Mouse (Mus musculus) CH12.LX (cell line): ENCODE data around the gene Hsd17b14.

Experiments used
- CTCF ChIP-seq, 2 experiments: IDR thresholded peaks in 1 of 2; conservative IDR thresholded peaks in 1 of 2; 2 replicates each; pipeline ENCODE4 v1.5.1; 2011 to 2012; ENCODE audit warnings: low read depth in 2 of 2, low read length in 2 of 2, improper control_type of control experiment in 1 of 2, inconsistent platforms in 1 of 2, mild to moderate bottlenecking in 1 of 2, moderate library complexity in 1 of 2
- E2F4 ChIP-seq: IDR thresholded peaks from 2 replicates; pipeline ENCODE4 v1.6.1; 2011; ENCODE audit warnings: low read depth, low read length, improper control_type of control experiment; ENCODE audit not compliant: insufficient replicate concordance
- ELF1 ChIP-seq: IDR thresholded peaks from 2 replicates; pipeline ENCODE4 v1.6.1; 2014; ENCODE audit warnings: low read depth, mild to moderate bottlenecking, inconsistent platforms, low read length, improper control_type of control experiment
- EP300 ChIP-seq: IDR thresholded peaks from 2 replicates; pipeline ENCODE4 v1.6.1; 2011; ENCODE audit warnings: low read length, improper control_type of control experiment
- ETS1 ChIP-seq: conservative IDR thresholded peaks from 2 replicates; pipeline ENCODE4 v1.6.1; 2012; ENCODE audit warnings: low read depth, mild to moderate bottlenecking, inconsistent platforms, low read length, improper control_type of control experiment, moderate library complexity
- HCFC1 ChIP-seq: IDR thresholded peaks from 2 replicates; pipeline ENCODE4 v1.6.1; 2012; ENCODE audit warnings: low read depth, mild to moderate bottlenecking, inconsistent platforms, low read length, improper control_type of control experiment
- MAX ChIP-seq: IDR thresholded peaks from 2 replicates; pipeline ENCODE4 v1.6.1; 2011; ENCODE audit warnings: low read length, improper control_type of control experiment
- MAZ ChIP-seq: IDR thresholded peaks from 2 replicates; pipeline ENCODE4 v1.6.1; 2012; ENCODE audit warnings: low read depth, mild to moderate bottlenecking, inconsistent platforms, low read length, improper control_type of control experiment, moderate library complexity
- MYC ChIP-seq: IDR thresholded peaks from 2 replicates; pipeline ENCODE4 v1.6.1; 2011; ENCODE audit warnings: low read depth, mild to moderate bottlenecking, improper control_type of control experiment, low read length
- POLR2A ChIP-seq: IDR thresholded peaks from 2 replicates; pipeline ENCODE4 v1.6.1; 2011; ENCODE audit warnings: low read depth, mild to moderate bottlenecking, improper control_type of control experiment, low read length
- POLR2AphosphoS2 ChIP-seq: IDR thresholded peaks from 2 replicates; pipeline ENCODE4 v1.6.1; 2011; ENCODE audit warnings: low read depth, low read length, improper control_type of control experiment
- TBP ChIP-seq: conservative IDR thresholded peaks from 2 replicates; pipeline ENCODE4 v1.6.1; 2011; ENCODE audit warnings: low read depth, low read length, improper control_type of control experiment
- ZMIZ1 ChIP-seq: IDR thresholded peaks from 2 replicates; pipeline ENCODE4 v1.6.1; 2012; ENCODE audit warnings: low read depth, mild to moderate bottlenecking, inconsistent platforms, low read length, improper control_type of control experiment

DNA sequence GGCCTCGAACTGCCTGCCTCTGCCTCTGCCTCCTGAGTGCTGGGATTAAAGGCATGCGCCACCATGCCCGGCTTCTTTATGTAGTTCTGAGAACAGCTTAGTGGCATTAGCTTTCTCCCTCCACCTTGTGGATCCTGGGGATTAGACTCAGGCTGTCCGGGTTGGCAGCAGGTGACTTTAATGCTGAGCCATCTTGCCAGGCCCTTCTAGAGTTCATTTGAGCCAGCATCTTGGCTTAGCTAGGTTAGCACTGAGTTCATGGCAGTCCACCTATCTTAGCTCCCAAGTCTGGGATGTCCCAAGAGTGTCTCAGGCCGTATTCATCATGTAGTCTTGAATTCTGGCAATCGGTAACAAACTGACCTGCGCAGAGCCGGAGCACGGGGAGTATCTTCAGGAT lies 10.8 kb downstream of the Hsd17b14 start:
- no peak for TF ChIP-seq CTCF (conservative IDR thresholded peaks at IDR 0.05 in 1 of 2, IDR thresholded peaks at IDR 0.05 in 1 of 2; ENCODE audit: low read depth in 2 of 2, low read length in 2 of 2)
- TF ChIP-seq MAX: no peak
- no peak for TF ChIP-seq MYC
- no peak for TF ChIP-seq HCFC1
- no peak for TF ChIP-seq ZMIZ1
- no peak for TF ChIP-seq EP300
- TF ChIP-seq E2F4: no peak
- TF ChIP-seq ETS1: no peak
- TF ChIP-seq TBP: no peak
- TF ChIP-seq ELF1: no peak
- no peak for TF ChIP-seq POLR2AphosphoS2
- TF ChIP-seq POLR2A: no peak
- no peak for TF ChIP-seq MAZ
